Mouse (Mus musculus): ENCODE results near the gene Fgl2. TPM values are rescaled to one million over a fixed set of nuclear protein-coding genes. Genes with fewer than 3 reads are reported as not detected.

Gene Fgl2
- polyA plus RNA-seq, 1 experiment from 2014 or later: 4.9 TPM

Other genes with a start within 250 kb of the Fgl2 start
- 2.5 and 2.8 TPM in 2 replicates for gene Gsap, start 186.4 kb upstream of the Fgl2 start, polyA plus RNA-seq (2015; fragmentation: Nextera tagmentation; extraction: Ambion mirVana)
- gene Ccdc146, start 52.0 kb downstream of the Fgl2 start, polyA plus RNA-seq (2015; fragmentation: Nextera tagmentation; extraction: Ambion mirVana): 0.27 TPM in 1 of 2 replicates, not detected in the other
- 6.0 and 7.7 TPM in 2 replicates for gene Fam185a, start 52.3 kb downstream of the Fgl2 start, polyA plus RNA-seq (2015; fragmentation: Nextera tagmentation; extraction: Ambion mirVana)
- gene Lrrc17, start 170.9 kb downstream of the Fgl2 start, polyA plus RNA-seq (2015; fragmentation: Nextera tagmentation; extraction: Ambion mirVana): 43.8 and 48.5 TPM in 2 replicates